Comparison of ENCODE assay signal across 8 mouse cellular contexts in genomic region chr19:57007781-57008710, GRCm38 (mm10). TPM values are rescaled to one million over a fixed set of nuclear protein-coding genes. Genes with fewer than 3 reads are reported as not detected.
DNase-seq lines count a peak whose midpoint lies in the region; ATAC-seq and TF ChIP-seq lines count a peak whose summit lies in the region.

Gene Afap1l2, minus strand, starts transcription at chr19:57008228.

- no peak for ATAC-seq in liver, embryonic 15.5 days (ENCODE audit: insufficient read depth)

- peak within 1 kb of the TSS; percentile 72 for H3K27ac ChIP-seq in embryonic facial prominence, embryonic 10.5 days (replicated peaks)
- peak within 1 kb of the TSS; percentile 83 for H3K27ac ChIP-seq in heart, embryonic 10.5 days
- H3K27ac ChIP-seq in liver, embryonic 15.5 days (replicated peaks): no peak within 1 kb of the TSS
- H3K27ac ChIP-seq in olfactory bulb, adult 2 months (ENCODE audit: insufficient read depth, low read depth, low read length): no peak within 1 kb of the TSS

- H3K9ac ChIP-seq in liver, embryonic 15.5 days: no peak within 1 kb of the TSS

- DNase-seq in B cell, adult 2 months: peak; percentile 30 to 37
- DNase-seq in adrenal gland, adult (ENCODE audit: inconsistent age in 2 of 2, low spot score in 1 of 2): peak; percentile 83 to 94
- peak; percentile 62 for DNase-seq in embryonic facial prominence, embryonic 10.5 days (ENCODE audit: low spot score)
- peak; percentile 83 for DNase-seq in heart, embryonic 10.5 days (ENCODE audit: low spot score)
- peak; percentile 85 for DNase-seq in kidney, adult 9 months
- no peak for DNase-seq in spleen, postnatal 10 days (ENCODE audit: low spot score in 2 of 2)

- H3K27me3 ChIP-seq in embryonic facial prominence, embryonic 10.5 days (replicated peaks; ENCODE audit: low read depth, poor library complexity, severe bottlenecking): peaks cover 68% of the 10 kb centered on the region
- H3K27me3 ChIP-seq in heart, embryonic 10.5 days (ENCODE audit: insufficient read depth, poor library complexity, severe bottlenecking): peaks cover 51% of the 10 kb centered on the region
- peaks cover 52% of the 10 kb centered on the region for H3K27me3 ChIP-seq in liver, embryonic 15.5 days

- TF ChIP-seq CTCF in olfactory bulb, adult 2 months (IDR thresholded peaks at IDR 0.05; ENCODE audit: insufficient read depth, low read depth, low read length): no peak

- H3K9me3 ChIP-seq in embryonic facial prominence, embryonic 10.5 days: no peaks in the 10 kb centered on the region
- no peaks in the 10 kb centered on the region for H3K9me3 ChIP-seq in heart, embryonic 10.5 days
- H3K9me3 ChIP-seq in liver, embryonic 15.5 days (replicated peaks): no peaks in the 10 kb centered on the region

- no peak for TF ChIP-seq POLR2A in olfactory bulb, adult 2 months (IDR thresholded peaks at IDR 0.05; ENCODE audit: insufficient read depth, low read depth, low read length)

- H3K36me3 ChIP-seq in embryonic facial prominence, embryonic 10.5 days (replicated peaks): no peaks in the 10 kb centered on the region
- H3K36me3 ChIP-seq in heart, embryonic 10.5 days: no peaks in the 10 kb centered on the region
- H3K36me3 ChIP-seq in liver, embryonic 15.5 days (replicated peaks): no peaks in the 10 kb centered on the region

- H3K4me1 ChIP-seq in embryonic facial prominence, embryonic 10.5 days: peaks cover 61% of the 10 kb centered on the region
- peaks cover 21% of the 10 kb centered on the region for H3K4me1 ChIP-seq in heart, embryonic 10.5 days
- H3K4me1 ChIP-seq in liver, embryonic 15.5 days (replicated peaks): no peaks in the 10 kb centered on the region
- H3K4me1 ChIP-seq in olfactory bulb, adult 2 months (ENCODE audit: control insufficient read depth, insufficient read depth, low read length): peaks cover 17% of the 10 kb centered on the region

- H3K4me3 ChIP-seq in embryonic facial prominence, embryonic 10.5 days: peak within 1 kb of the TSS; percentile 71
- H3K4me3 ChIP-seq in heart, embryonic 10.5 days: peak within 1 kb of the TSS; percentile 78
- H3K4me3 ChIP-seq in liver, embryonic 15.5 days (replicated peaks): peak within 1 kb of the TSS; percentile 48
- H3K4me3 ChIP-seq in olfactory bulb, adult 2 months (ENCODE audit: insufficient read depth, low read depth, low read length): peak within 1 kb of the TSS; percentile 36

- peak within 1 kb of the TSS; percentile 62 for H3K4me2 ChIP-seq in liver, embryonic 15.5 days

- 1% methylated on average over 68 of the region's 68 CpGs for WGBS in embryonic facial prominence, embryonic 10.5 days
- 2% methylated on average over 68 of the region's 68 CpGs for WGBS in heart, embryonic 10.5 days
- 2% methylated on average over 68 of the region's 68 CpGs for WGBS in liver, embryonic 15.5 days (ENCODE audit: insufficient replicate concordance)
- 2% methylated on average over 68 of the region's 68 CpGs for WGBS in olfactory bulb, adult 2 months

RNA-seq across cellular contexts. Expression of gene Afap1l2, which starts in this region (rescaled TPM):
- polyA plus RNA-seq in embryonic facial prominence, embryonic 10.5 days (2016; fragmentation: Nextera tagmentation; extraction: Ambion mirVana): 4.4 and 5.2 TPM in 2 replicates
- 1.2 and 1.6 TPM in 2 replicates for polyA plus RNA-seq in heart, embryonic 10.5 days (2016; fragmentation: Nextera tagmentation; extraction: Ambion mirVana)
- 1.0 and 1.3 TPM in 2 replicates for polyA plus RNA-seq in liver, embryonic 15.5 days (2015; fragmentation: Nextera tagmentation; extraction: Ambion mirVana)
- polyA plus RNA-seq in olfactory bulb, adult 2 months (2012; ENCODE audit: insufficient read depth, insufficient read length, low replicate concordance, missing spikeins): not detected in 2 replicates

Comparison
In these comparisons a context has a peak if more than half of its experiments do, and no peak if none do; other contexts are left out.
1. DNase-seq: peak in B cell, adult 2 months (2 of 2), adrenal gland, adult (2 of 2), embryonic facial prominence, embryonic 10.5 days (single experiment), heart, embryonic 10.5 days (single experiment) and kidney, adult 9 months (single experiment); none in spleen, postnatal 10 days (0 of 2).
2. H3K27ac ChIP-seq: peak in embryonic facial prominence, embryonic 10.5 days (single experiment) and heart, embryonic 10.5 days (single experiment); none in liver, embryonic 15.5 days (single experiment) and olfactory bulb, adult 2 months (single experiment).
3. Peak in every context shown above with its lines, with median percentiles within 50 percentile points of each other: H3K4me3 ChIP-seq.